Mouse (Mus musculus) heart, embryonic 15.5 days (tissue): Measurements from ENCODE around the gene Wnt2. TPM values are rescaled to one million over a fixed set of nuclear protein-coding genes. Genes with fewer than 3 reads are reported as not detected.

ENCODE experiments used
- ATAC-seq: fragments of 200-750 bp; cut with Nextera tagmentation; replicated peaks from 2 replicates; pipeline ENCODE4 v1.8.0; 2017; ENCODE audit warnings: low read depth, moderate TSS enrichment; ENCODE audit not compliant: insufficient number of reproducible peaks, insufficient read depth, low FRiP score
- H3K27ac ChIP-seq: fragments of 300-500 bp; sonication (generic); 2 replicates; pipeline ENCODE4 v1.5.1; 2015; ENCODE audit warnings: mild to moderate bottlenecking, inconsistent platforms
- H3K27me3 ChIP-seq: fragments of 300-500 bp; sonication (generic); 2 replicates; pipeline ENCODE4 v1.6.1; 2015; ENCODE audit warnings: inconsistent platforms
- H3K36me3 ChIP-seq: fragments of 300-500 bp; sonication (generic); 2 replicates; pipeline ENCODE4 v1.6.1; 2015; ENCODE audit warnings: mild to moderate bottlenecking, inconsistent platforms
- H3K4me1 ChIP-seq: fragments of 300-500 bp; sonication (generic); replicated peaks from 2 replicates; pipeline ENCODE4 v1.6.1; 2015; ENCODE audit warnings: inconsistent platforms
- H3K4me2 ChIP-seq: fragments of 300-500 bp; sonication (generic); 2 replicates; pipeline ENCODE4 v1.6.1; 2015; ENCODE audit warnings: inconsistent platforms, mild to moderate bottlenecking, moderate library complexity
- H3K4me3 ChIP-seq: fragments of 300-500 bp; sonication (generic); 2 replicates; pipeline ENCODE4 v1.5.1; 2015; ENCODE audit warnings: mild to moderate bottlenecking, inconsistent platforms
- H3K9ac ChIP-seq: fragments of 300-500 bp; sonication (generic); 2 replicates; pipeline ENCODE4 v1.6.1; 2015; ENCODE audit warnings: mild to moderate bottlenecking, inconsistent platforms
- H3K9me3 ChIP-seq: fragments of 300-500 bp; sonication (generic); replicated peaks from 2 replicates; pipeline ENCODE4 v1.6.1; 2016; ENCODE audit warnings: inconsistent platforms
- whole genome bisulfite sequencing: fragments of 180-500 bp; shearing (Covaris S2); methylation state at CpG from one replicate; pipeline ENCODE4 v1.1.7; 2015; ENCODE audit warnings: mixed read lengths; 5-methylcytosine and 5-hydroxymethylcytosine counted together
- polyA plus RNA-seq: library from polyadenylated mRNA; unstranded; fragments of >200 nt; fragmentation: Nextera tagmentation; extraction: Ambion mirVana; gene quantifications from 2 replicates; pipeline ENCODE4 v1.2.1, GENCODE M21; 2015

The Wnt2 gene
- polyA plus RNA-seq, 1 experiment from 2014 or later, result 4.3 TPM

- Histone ChIP-seq H3K27me3 (no peaks in the 10 kb centered on the region), H3K4me1 (no peaks in the 10 kb centered on the region), H3K36me3 (no peaks in the 10 kb centered on the region), H3K9ac (no peak overlapping the region), H3K4me2 (no peak overlapping the region), H3K9me3 (no peaks in the 10 kb centered on the region), H3K4me3 (no peak overlapping the region), H3K27ac (no peak overlapping the region)
- WGBS, result 49% methylated on average over 1 of the region's 1 CpGs
- no peak for ATAC-seq
Observed at GRCm38 (mm10) chr6:17977165-17977564, 53.2 kb downstream of the Wnt2 start.

GRCm38 (mm10) chr6:17974416-17974815 lies 56.0 kb downstream of the Wnt2 start:
- no peak for ATAC-seq

DNA sequence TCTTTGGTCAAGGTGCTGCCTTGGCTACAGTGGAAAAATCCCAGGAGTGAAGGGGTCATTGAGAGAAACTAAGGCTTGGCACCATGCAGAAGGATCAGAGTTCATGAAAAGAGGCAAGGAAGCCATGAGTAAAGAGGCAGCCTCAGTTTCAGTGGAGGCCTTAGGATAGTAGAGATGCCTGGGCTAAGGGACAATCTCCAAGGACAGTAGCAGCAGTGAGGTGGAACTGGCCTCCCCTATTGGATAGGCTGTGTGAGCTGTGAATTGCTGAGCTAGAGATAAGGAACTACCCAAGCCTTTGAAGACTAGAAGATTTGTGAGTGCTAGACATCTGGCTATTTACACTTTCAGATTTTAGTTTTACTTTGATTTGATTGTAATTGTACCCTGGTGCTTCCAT lies 59.0 kb downstream of the Wnt2 start:
- no peaks in the 10 kb centered on the region for H3K4me1 ChIP-seq
- H3K9me3 ChIP-seq, result no peaks in the 10 kb centered on the region
- no peak overlapping the region for H3K27ac ChIP-seq
- no peak overlapping the region for H3K4me3 ChIP-seq
- H3K4me2 ChIP-seq, result no peak overlapping the region
- H3K9ac ChIP-seq, result no peak overlapping the region
- no peaks in the 10 kb centered on the region for H3K27me3 ChIP-seq
- no peaks in the 10 kb centered on the region for H3K36me3 ChIP-seq
- no peak for ATAC-seq

More at GRCm38 (mm10) chr6:17974416-17974815, 56.0 kb downstream of the Wnt2 start:
- no peak overlapping the region for H3K4me2 ChIP-seq
- no peaks in the 10 kb centered on the region for H3K4me1 ChIP-seq
- no peaks in the 10 kb centered on the region for H3K9me3 ChIP-seq
- H3K4me3 ChIP-seq, result no peak overlapping the region
- 71% methylated on average over 3 of the region's 3 CpGs for WGBS
- no peaks in the 10 kb centered on the region for H3K36me3 ChIP-seq
- no peak overlapping the region for H3K9ac ChIP-seq
- H3K27ac ChIP-seq, result no peak overlapping the region
- H3K27me3 ChIP-seq, result no peaks in the 10 kb centered on the region

- Histone ChIP-seq H3K4me1 (no peaks in the 10 kb centered on the region), H3K9ac (no peak overlapping the region), H3K27ac (no peak overlapping the region), H3K4me3 (no peak overlapping the region), H3K4me2 (no peak overlapping the region), H3K36me3 (no peaks in the 10 kb centered on the region), H3K27me3 (no peaks in the 10 kb centered on the region), H3K9me3 (no peaks in the 10 kb centered on the region)
- no peak for ATAC-seq
- WGBS, result 64% methylated on average over 1 of the region's 1 CpGs
Observed at GRCm38 (mm10) chr6:17969815-17970214, 60.6 kb downstream of the Wnt2 start.

DNA sequence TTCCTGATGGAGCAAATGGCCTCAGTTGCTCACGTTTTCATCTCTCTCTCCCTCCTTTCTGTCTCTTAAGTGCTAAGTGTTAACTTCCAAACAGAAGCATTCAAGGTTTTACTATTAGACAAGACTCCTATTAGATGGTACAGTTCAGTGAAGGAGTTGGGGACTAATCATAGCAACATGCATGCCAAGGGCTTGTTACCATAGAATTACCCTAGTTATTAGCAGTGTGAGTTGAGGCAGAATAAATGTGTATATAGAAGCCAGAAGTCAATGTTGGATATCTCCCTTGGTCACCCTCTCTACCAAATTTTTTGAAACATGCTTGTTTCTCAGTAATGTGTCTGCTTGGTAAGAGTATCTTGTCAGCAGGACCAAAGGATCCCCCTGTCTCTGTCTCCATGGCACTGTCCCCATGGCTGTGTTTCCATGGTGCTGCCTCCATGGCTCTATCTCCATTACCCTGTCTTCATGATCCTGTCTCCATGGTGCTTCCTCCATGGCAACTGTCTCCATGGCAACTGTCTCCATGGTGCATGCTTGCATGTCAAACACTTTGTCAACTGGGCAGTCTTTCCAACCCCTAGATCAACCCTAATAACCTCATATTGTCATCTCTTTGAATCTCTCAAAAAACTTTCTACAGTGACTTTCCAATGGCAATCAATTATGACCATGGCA lies 61.8 kb downstream of the Wnt2 start:
- H3K4me2 ChIP-seq, result no peak overlapping the region
- 66% methylated on average over 1 of the region's 1 CpGs for WGBS
- no peak for ATAC-seq

GRCm38 (mm10) chr6:17963455-17963854 lies 66.9 kb downstream of the Wnt2 start:
- 58% methylated on average over 3 of the region's 3 CpGs for WGBS
- H3K4me2 ChIP-seq, result no peak overlapping the region
- H3K27me3 ChIP-seq, result no peaks in the 10 kb centered on the region
- H3K9ac ChIP-seq, result no peak overlapping the region
- H3K4me3 ChIP-seq, result no peak overlapping the region
- H3K27ac ChIP-seq, result no peak overlapping the region
- no peaks in the 10 kb centered on the region for H3K4me1 ChIP-seq
- no peaks in the 10 kb centered on the region for H3K36me3 ChIP-seq
- H3K9me3 ChIP-seq, result no peaks in the 10 kb centered on the region
- no peak for ATAC-seq

More for the DNA sequence above, 61.8 kb downstream of the Wnt2 start:
- Histone ChIP-seq H3K27me3 (no peaks in the 10 kb centered on the region), H3K9me3 (no peaks in the 10 kb centered on the region), H3K9ac (no peak overlapping the region), H3K36me3 (no peaks in the 10 kb centered on the region), H3K4me1 (no peaks in the 10 kb centered on the region), H3K4me3 (no peak overlapping the region), H3K27ac (no peak overlapping the region)

GRCm38 (mm10) chr6:17951779-17952178 lies 78.6 kb downstream of the Wnt2 start:
- 79% methylated on average over 8 of the region's 8 CpGs for WGBS
- Histone ChIP-seq H3K27ac (no peak overlapping the region), H3K36me3 (no peaks in the 10 kb centered on the region), H3K9ac (no peak overlapping the region), H3K4me1 (peaks cover 5% of the 10 kb centered on the region), H3K9me3 (no peaks in the 10 kb centered on the region), H3K4me3 (no peak overlapping the region), H3K4me2 (no peak overlapping the region), H3K27me3 (no peaks in the 10 kb centered on the region)
- no peak for ATAC-seq

DNA sequence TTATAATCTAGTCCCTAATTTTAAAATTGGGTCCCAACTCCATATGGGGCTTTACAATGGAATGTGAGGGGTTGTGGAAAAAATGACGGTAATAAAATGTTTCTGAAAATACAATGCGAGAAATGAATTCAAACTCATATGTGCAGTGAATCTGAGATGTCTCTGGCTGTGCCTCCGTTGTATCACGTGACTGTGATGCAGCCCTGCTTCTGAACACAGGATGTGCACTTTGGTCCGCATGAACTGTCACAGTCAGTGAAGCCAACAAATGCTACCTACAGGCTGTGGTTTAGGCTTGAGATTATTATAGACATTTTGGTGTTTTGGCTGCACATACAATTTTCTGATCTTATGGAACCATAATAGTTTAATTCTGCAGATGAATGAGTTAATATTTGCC lies 81.3 kb downstream of the Wnt2 start:
- Histone ChIP-seq H3K4me2 (no peak overlapping the region), H3K9me3 (no peaks in the 10 kb centered on the region), H3K4me3 (no peak overlapping the region), H3K27me3 (no peaks in the 10 kb centered on the region), H3K36me3 (no peaks in the 10 kb centered on the region), H3K27ac (no peak overlapping the region), H3K4me1 (peaks cover 12% of the 10 kb centered on the region), H3K9ac (no peak overlapping the region)
- no peak for ATAC-seq
- WGBS, result 88% methylated on average over 5 of the region's 5 CpGs

DNA sequence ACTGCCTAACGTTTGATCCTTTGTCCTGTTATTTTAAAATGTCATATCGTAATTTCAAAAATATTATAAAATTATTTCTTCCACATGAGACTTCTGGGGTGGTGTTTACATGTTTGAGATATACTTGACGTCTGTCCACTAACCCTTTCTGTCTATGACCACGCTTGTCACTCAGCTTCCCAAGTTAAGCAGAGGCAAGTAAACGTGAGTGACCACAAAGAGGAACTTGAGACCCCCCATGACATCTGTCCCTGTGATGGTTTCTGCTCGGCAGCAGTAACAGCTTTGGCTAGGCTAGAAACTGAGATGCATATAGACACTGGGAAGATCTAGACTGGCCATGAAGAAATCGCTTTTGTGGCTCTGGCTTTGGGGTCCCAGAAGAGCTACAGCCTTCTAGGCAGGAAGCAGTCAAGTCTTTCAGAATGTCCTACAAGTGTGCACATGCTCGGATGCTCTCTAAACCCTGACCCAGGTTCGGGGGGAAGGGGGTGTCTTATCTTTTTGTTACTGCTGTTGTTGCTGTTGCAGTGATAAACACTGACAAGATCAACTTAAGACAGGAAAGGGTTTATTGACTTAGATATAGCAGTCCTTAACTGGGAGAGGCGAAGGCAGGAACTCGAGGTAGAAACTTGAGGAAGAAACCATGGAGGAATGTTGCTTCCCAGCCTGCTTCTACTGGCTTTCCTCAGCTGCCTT lies 83.1 kb downstream of the Wnt2 start:
- Histone ChIP-seq H3K4me3 (no peak overlapping the region), H3K27me3 (no peaks in the 10 kb centered on the region), H3K36me3 (no peaks in the 10 kb centered on the region), H3K4me2 (no peak overlapping the region), H3K4me1 (peaks cover 14% of the 10 kb centered on the region), H3K9me3 (no peaks in the 10 kb centered on the region), H3K9ac (no peak overlapping the region), H3K27ac (no peak overlapping the region)
- ATAC-seq, result no peak
- 53% methylated on average over 11 of the region's 11 CpGs for WGBS

GRCm38 (mm10) chr6:17946456-17946855 lies 83.9 kb downstream of the Wnt2 start:
- Histone ChIP-seq H3K9me3 (no peaks in the 10 kb centered on the region), H3K9ac (no peak overlapping the region), H3K4me1 (peaks cover 18% of the 10 kb centered on the region), H3K27me3 (no peaks in the 10 kb centered on the region), H3K27ac (no peak overlapping the region), H3K4me3 (no peak overlapping the region), H3K4me2 (no peak overlapping the region), H3K36me3 (no peaks in the 10 kb centered on the region)
- WGBS, result 42% methylated on average over 5 of the region's 5 CpGs
- no peak for ATAC-seq

DNA sequence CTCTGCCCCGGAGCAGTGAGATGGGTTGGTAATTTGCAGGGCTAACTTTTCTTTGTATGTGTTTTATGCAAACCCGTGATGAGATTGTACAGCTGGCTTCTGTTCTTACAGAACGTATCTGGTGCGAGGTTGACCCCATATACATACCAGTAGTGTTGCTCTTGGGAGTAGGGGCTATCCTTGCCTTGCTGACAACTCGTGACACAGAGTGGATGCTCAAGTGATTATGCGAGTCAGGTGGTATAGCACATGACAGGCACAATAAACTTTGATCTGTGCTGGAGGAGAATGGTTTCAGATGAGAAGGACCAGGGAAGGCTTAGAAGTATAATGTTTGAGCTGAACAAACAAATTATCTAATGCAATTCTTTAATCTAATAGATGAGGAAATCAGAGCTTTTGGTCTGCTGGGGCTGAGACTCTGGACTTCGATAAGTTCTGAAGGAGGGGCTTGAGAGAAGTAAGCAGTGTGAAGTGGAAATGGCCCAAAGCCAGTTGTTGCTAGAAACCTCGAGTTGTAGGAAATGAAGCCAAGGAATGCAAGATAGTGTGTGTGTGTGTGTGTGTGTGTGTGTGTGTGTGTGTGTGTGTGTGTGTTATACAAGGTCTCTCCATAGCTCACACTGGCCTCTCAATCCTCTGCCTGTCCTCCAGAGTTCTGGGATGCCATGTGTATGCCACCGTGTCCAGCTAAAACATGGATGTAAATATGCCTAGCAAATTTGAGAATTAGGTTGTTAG lies 86.3 kb downstream of the Wnt2 start:
- H3K36me3 ChIP-seq, result no peaks in the 10 kb centered on the region
- H3K4me1 ChIP-seq, result peaks cover 18% of the 10 kb centered on the region
- H3K27ac ChIP-seq, result no peak overlapping the region
- 45% methylated on average over 9 of the region's 9 CpGs for WGBS
- no peak overlapping the region for H3K4me2 ChIP-seq
- no peak overlapping the region for H3K4me3 ChIP-seq
- ATAC-seq, result no peak; the same call in 1 of the 2 replicates
- no peaks in the 10 kb centered on the region for H3K27me3 ChIP-seq
- no peak overlapping the region for H3K9ac ChIP-seq
- no peaks in the 10 kb centered on the region for H3K9me3 ChIP-seq
